In genomic region chr4:3068306-3069223, GRCm38 (mm10) we compare ENCODE assay signal across 8 mouse cellular contexts.
DNase-seq lines count a peak whose midpoint lies in the region; ATAC-seq lines count a peak whose summit lies in the region.
"Had no signal": no experiment of that assay in that cellular context is flagged by ENCODE, and none has a peak within 500 bp of the region (broad histone marks: within the 10 kb centered on the region; RNA-seq: fewer than 3 reads in every experiment).

No protein-coding gene starts in this region.

- intact Hi-C loops in gastrocnemius, postnatal 14 days (cut with DNase I; ENCODE audit: low total_unique reads): no loop called here

- 79% methylated on average over 6 of the region's 6 CpGs for WGBS in embryonic facial prominence, embryonic 15.5 days
- 84% methylated on average over 6 of the region's 6 CpGs for WGBS in midbrain, embryonic 13.5 days

- no peak overlapping the region for H3K9ac ChIP-seq in embryonic facial prominence, embryonic 15.5 days
- H3K9ac ChIP-seq in midbrain, embryonic 13.5 days (replicated peaks): no peak overlapping the region
- H3K9ac ChIP-seq: embryonic facial prominence, embryonic 12.5 days had no signal

- no peaks in the 10 kb centered on the region for H3K4me1 ChIP-seq in embryonic facial prominence, embryonic 15.5 days
- H3K4me1 ChIP-seq in midbrain, embryonic 13.5 days (replicated peaks): no peaks in the 10 kb centered on the region
- H3K4me1 ChIP-seq: embryonic facial prominence, embryonic 12.5 days had no signal

- H3K4me2 ChIP-seq in embryonic facial prominence, embryonic 15.5 days (replicated peaks): no peak overlapping the region
- H3K4me2 ChIP-seq in midbrain, embryonic 13.5 days (replicated peaks): no peak overlapping the region
- H3K4me2 ChIP-seq: embryonic facial prominence, embryonic 12.5 days had no signal

- no peaks in the 10 kb centered on the region for H3K36me3 ChIP-seq in embryonic facial prominence, embryonic 15.5 days
- no peaks in the 10 kb centered on the region for H3K36me3 ChIP-seq in midbrain, embryonic 13.5 days
- H3K36me3 ChIP-seq: embryonic facial prominence, embryonic 12.5 days had no signal

- H3K9me3 ChIP-seq in embryonic facial prominence, embryonic 15.5 days (replicated peaks): peaks cover 76% of the 10 kb centered on the region
- H3K9me3 ChIP-seq in midbrain, embryonic 13.5 days: peaks cover 88% of the 10 kb centered on the region

- no peaks in the 10 kb centered on the region for H3K27me3 ChIP-seq in embryonic facial prominence, embryonic 15.5 days
- H3K27me3 ChIP-seq in midbrain, embryonic 13.5 days: no peaks in the 10 kb centered on the region
- H3K27me3 ChIP-seq: embryonic facial prominence, embryonic 12.5 days had no signal

- peak; percentile 4 for DNase-seq in kidney, postnatal 10 days
- no peak for DNase-seq in kidney, postnatal 14 days
- DNase-seq in gastrocnemius, postnatal 14 days: peak; percentile 1
- DNase-seq in yolk sac, embryonic 10.5 days (ENCODE audit: low spot score): no peak
- no peak for DNase-seq in right cerebral cortex, adult 2 months (ENCODE audit: low spot score in 2 of 2)

- no peak overlapping the region for H3K4me3 ChIP-seq in embryonic facial prominence, embryonic 15.5 days (replicated peaks)
- H3K4me3 ChIP-seq in midbrain, embryonic 13.5 days (replicated peaks): no peak overlapping the region
- H3K4me3 ChIP-seq: embryonic facial prominence, embryonic 12.5 days had no signal

- peak; percentile 34 for ATAC-seq in embryonic facial prominence, embryonic 15.5 days (ENCODE audit: insufficient number of reproducible peaks, low FRiP score, low TSS enrichment, low read depth)
- peak; percentile 27; the same call in 1 of the 2 replicates for ATAC-seq in midbrain, embryonic 13.5 days

- H3K27ac ChIP-seq in embryonic facial prominence, embryonic 15.5 days (replicated peaks): no peak overlapping the region
- H3K27ac ChIP-seq in midbrain, embryonic 13.5 days: no peak overlapping the region
- H3K27ac ChIP-seq: embryonic facial prominence, embryonic 12.5 days had no signal

Comparison
In these comparisons a context has a peak if more than half of its experiments do, and no peak if none do; other contexts are left out.
1. DNase-seq: peak in kidney, postnatal 10 days (single experiment) and gastrocnemius, postnatal 14 days (single experiment); none in kidney, postnatal 14 days (single experiment), yolk sac, embryonic 10.5 days (single experiment) and right cerebral cortex, adult 2 months (0 of 2).